Mouse (Mus musculus): ENCODE data around the gene Pld1. TPM values are rescaled to one million over a fixed set of nuclear protein-coding genes. Genes with fewer than 3 reads are reported as not detected.
A peak's percentile ranks its signal among the peaks of the same experiment; 100 is the strongest.

Pld1 gene
- polyA plus RNA-seq, 1 experiment: 2.7 TPM

DNA sequence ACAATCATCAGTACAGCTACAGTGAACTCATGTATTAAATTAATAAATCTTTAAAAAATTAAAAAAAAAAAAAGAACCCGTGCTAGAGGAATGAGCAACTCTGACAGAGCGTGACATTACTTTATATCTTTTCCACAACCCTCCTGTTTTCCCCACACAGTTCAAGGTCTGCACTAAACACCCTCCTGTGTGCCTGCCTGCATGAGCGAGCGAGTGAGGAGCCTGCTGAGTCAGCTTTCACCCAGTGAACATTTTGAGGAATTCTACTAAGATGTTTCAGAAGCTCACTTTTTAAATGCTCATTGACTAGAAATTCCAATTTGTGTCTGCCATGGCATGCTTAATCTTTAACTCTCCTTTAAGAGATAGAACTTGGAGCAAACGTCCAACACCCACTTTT is 109.1 kb downstream of the Pld1 start:
- DNase-seq (ENCODE audit: low read depth): no peak

DNA sequence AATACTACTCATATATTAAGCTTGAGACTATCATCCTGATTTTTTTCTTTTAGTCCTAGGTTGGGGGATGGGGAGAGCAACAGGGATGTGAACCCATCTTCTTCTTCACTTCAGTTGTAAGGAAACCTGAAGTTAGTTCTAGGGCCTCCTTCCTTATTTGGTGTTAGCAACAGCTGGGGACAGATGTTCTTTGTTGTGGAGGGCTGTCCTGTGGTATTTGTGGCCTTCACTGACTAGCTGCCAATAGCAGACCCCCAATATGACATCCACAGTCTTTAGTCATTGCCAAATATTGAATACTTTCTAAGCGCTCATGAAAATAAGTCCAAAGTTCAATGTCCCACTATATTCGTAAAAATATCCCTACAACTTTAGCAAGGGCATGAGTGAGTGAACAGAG is 111.0 kb downstream of the Pld1 start:
- no peak for DNase-seq (ENCODE audit: low read depth)

DNA sequence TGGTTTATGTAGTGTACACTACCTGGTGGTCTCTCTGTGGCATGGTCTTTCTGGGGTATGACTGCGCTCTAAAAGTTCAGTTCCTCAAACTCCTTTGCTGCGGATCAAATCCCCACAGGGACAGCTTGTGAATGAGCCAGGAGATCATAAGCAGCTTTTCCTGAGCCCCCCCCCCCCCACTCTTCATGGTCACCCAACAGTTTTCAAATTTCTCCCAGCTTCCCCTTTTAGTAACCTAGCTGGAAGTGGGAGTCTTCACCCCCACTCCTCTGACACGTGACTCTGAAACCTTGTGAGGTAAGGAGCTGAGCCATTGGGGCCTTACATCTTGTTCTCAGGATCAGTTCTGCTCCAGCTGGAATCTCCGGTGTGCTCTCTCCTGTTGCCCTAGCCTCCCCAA is 114.6 kb downstream of the Pld1 start:
- no peak for DNase-seq (ENCODE audit: low read depth)

DNA sequence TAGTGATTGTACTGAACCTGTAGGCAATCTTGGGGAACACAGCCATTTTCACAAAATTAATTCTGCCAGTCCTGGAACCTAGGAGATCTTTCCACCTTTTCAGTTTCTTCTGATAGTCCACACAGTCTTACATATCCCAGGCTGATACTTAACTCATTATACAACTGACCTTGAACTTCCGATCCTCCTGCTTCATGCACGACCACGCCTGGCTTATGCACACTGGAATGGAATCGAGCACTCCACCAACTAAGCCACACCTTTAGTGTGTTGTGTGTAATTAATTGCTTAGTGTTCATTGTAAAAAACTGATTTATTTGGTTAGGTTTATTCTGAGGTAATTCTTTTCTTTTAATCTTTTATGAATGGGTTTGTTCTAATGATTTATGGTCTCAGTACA is 122.2 kb downstream of the Pld1 start:
- no peak for DNase-seq (ENCODE audit: low read depth)

DNA sequence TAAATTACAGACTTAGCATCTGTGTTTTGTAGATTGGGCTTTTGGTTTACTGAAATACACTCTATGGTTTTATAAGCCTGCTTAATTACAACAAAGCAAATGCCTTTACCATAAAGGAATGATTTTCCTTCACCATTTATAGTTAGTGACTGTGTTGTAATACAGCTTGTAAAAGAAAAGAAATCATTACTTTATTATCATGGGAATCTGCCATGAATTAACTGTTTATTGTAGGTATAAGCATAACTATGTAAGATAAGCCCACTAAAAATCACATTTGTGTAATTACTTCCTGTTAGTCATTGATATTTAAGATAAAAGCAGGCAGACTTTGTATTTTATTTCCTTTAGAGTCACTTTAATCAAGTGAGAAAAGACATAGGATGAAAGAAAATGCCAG is 122.7 kb downstream of the Pld1 start:
- DNase-seq (ENCODE audit: low read depth): no peak

DNA sequence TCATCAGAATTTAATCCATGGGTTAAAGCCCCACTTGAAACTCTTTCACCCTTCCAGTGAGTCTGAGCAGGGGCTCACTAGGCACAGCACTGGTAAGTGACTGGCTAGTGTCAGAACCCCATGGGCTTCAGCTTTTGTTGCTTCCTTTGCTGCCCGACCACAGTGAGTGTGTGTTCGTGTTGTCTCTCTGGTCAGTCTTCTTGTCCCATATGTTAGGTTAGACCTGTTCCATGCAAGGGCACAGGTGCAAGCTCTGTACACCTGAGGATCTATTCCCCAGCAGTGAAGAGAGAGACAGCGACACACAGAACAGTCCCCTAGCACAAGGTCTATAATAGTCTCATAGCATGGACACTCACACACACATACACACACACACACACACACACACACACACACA is 140.7 kb downstream of the Pld1 start:
- DNase-seq (ENCODE audit: low read depth): no peak

DNA sequence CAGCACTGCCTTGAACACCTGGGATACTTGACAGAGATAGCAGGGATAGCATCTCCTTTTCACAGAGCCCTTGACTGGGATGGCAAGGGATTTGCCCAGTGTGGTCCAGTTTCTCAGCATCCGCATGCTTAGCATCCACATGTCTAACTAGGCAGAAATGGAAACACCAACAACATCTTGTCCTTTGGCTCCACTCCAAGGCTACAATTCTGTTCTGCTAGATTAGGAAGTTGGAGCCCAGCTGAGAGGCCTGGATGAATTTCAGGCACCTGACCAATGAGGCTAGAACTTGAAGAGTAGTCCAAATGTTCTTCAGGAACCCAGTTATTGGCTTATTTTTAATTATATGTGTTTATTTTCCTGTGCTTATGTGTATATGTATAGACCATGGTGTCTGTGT is 141.6 kb downstream of the Pld1 start:
- DNase-seq (ENCODE audit: low read depth): no peak

DNA sequence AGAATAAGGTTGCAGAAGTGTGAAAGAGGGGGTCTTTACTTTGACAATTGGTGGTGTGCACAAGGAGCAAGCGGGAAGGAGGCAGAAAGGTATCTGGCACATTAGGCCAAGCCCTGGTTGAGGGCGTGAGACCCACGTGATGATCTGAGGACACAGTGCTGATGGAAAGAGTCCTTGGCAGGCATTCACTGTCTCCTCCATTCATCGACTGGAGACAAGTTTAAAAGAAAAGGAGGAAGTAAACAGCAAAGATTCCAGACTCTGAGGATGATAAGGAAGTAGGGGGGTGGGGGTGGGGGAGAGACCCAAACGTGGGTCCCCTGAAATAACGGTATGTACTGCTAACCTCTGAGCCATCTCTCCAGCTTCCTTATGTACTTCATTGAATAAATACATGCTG is 142.5 kb downstream of the Pld1 start:
- DNase-seq (ENCODE audit: low read depth): no peak

DNA sequence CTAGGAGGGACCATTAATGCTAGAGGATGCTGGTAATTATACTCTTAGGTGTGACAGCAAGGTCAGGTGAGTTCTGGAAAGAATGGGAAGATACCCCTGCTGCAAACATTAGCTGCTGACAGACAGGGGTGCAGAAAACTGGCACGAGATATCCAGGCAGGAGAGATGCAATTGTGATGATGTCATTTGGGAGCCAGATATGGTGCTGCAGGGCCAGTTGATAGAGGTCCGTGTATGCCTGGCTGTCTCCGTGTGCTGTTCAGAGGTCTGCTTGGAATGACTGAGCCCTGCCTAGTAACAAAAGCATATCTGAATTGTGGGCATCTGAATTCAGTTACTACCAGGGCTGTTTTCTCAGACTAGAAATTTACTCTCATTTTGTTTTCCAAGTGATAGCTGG is 144.7 kb downstream of the Pld1 start:
- DNase-seq (ENCODE audit: low read depth): no peak

DNA sequence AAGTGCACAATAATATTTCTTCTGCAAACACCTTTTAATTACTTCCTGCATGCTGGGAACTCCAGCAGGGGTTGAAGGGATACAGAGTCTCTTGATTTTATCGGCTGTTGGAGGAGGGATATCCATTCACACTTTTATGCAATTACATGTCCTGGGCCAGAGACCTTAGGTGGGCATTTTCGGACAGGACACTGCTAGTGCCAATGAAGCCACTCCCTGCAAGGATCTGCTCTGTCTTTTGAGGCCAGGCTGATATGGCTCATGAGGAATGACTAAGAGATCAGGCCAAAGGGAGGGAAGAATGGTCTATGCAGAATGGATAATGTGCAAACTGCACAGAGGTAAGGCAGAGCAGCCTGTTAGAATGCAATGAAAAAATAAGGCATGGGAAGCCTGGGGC is 145.8 kb downstream of the Pld1 start:
- DNase-seq (ENCODE audit: low read depth): no peak

DNA sequence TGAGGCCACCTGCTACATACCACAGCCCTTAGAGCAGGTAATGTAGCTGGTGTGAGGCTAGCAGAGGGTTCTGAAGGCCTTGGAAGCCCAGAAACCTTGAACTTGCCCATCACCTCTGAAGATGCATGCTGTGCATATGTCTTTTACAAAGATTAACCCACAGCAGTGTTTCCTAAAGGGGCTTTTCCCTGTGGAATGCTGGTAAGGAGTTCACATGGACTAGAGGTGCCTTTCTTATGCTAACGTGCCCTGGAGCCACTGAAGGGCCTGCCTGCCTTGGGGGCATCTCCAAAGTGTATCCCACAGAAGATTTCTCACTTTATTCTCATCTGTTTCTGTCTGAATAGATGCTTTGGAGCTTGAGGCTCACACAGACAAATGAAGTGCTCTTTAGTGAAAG is 152.8 kb downstream of the Pld1 start:
- no peak for DNase-seq (ENCODE audit: low read depth)

DNA sequence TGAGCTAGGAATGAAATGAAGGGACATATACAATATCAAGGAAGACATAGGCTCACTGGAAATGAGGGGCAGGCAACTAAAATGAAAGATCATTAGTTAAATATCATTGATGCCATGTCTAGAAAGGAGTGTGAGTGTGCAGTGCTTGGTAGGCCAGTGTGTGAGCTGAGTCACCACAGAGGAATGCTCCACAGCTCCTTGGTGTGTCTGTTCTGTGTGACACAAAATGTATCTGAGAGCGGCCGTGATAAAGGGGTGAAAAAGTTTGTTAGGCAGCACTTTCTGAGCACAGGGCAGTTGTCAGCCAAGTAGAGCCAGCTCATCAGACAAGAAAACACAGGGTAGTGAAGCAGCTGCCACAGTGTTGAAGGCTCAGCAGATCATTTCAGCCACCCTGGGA is 153.2 kb downstream of the Pld1 start:
- no peak for DNase-seq (ENCODE audit: low read depth)

DNA sequence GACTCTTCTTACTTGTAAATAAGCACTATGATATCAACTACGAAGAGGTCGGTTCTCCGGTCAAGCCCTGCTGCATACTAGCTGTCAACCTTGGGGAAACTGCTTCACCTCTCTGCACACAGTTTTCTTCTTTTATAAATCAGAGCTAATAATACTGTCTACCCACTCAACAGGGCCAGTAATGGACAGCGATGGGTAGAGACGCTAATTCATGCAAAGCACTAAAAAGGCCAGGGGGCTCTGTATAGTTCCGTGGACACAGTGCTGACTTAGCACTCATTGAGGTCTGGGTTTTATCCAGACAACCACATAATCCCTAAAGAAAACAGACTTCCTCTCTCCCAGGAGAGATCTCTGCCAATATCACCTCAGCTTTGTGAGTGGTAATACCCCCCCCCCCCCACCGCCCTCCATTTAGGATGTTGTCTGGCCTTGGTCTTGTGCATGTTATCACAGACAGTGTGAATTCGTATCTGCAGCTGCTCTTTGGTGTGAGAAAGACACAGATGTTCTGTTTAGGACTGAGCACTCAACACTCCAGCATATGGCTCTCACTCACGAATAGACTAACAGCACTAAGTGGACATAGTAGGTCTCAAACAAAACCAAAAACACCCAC is 155.3 kb downstream of the Pld1 start:
- no peak for DNase-seq (ENCODE audit: low read depth)

DNA sequence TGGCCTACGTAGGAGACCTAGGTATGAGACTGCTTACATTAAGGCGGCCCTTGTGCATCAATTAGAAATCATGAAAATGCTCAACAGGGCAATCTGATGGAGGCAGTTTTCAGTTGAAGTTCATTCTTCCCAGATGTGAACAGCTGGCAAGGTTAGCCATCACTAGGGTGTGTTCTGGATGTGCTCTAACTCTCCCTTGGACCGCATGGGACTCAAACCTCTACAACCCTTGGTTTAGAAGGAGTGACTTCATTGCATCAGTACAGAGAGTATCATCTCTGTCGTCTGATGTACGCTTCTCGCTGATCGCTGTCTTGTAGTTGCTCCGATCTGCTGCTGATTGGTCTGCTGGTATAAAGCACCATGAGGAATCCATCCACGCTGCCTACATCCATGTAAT is 157.0 kb downstream of the Pld1 start:
- DNase-seq (ENCODE audit: low read depth): no peak

DNA sequence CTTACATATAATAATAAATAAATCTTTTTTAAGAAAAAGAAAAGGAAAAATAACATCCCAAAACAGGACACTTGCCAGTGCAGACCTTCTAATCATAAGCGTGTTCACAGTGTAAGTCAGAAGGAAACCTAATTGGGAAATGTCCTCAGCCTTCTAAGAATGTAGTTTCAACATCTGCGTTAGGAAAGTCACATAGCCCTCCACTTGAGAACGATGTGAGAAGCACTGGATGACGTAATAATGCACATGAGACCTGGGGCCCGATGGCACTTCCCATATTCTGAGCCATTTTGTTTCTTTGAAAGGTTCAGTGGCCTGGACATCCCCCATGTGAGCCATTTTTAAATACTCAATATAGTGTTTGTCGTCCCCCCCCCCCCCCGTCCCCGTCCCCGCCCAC is 160.7 kb downstream of the Pld1 start:
- peak; percentile 5 for DNase-seq (ENCODE audit: low read depth)

DNA sequence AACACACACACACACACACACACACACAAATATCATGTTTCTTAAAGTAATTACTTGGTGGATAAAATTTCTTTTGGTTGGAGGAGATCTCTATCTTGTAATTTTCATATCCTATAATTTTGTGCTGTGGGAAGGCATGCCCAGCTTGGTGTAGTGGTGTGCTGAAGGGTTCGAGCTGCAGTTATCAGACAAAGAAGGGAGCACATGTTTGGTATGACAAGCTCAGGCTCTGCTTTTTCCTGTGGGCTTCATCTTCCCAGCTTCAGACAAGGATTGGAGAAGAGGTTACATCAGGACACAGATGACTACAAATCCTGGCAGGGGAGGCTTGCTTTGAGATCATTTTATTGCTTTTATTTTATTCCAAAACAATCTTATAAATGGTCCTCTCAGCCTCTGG is 166.5 kb downstream of the Pld1 start:
- no peak for DNase-seq (ENCODE audit: low read depth)

DNA sequence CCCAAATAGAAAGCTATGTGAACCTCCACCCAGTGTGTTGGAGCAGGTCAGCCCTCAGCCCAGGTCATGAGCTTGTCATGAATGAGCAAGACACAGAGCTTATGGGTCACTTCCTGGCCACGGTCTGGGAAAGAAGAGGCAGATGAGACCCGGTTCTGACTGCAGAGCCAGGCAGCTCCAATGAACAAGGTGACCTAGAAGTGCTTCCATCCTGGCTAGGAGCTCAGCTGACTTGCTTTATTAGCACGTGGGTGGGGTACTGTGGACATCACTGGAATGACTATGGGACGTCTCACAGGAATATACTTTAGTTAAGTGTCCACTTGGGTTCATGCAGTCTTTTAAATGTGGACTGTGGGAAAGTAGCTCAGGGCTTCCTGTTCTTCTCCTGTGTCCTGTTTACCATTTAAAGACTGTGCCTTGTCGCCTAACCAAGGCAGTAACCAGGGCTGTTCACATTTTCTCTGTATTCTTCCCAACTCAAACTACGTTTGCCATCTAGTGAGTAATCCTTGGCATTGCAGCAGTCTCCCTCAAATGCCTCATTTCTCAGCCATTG is 169.0 kb downstream of the Pld1 start:
- DNase-seq (ENCODE audit: low read depth): peak; percentile 4

DNA sequence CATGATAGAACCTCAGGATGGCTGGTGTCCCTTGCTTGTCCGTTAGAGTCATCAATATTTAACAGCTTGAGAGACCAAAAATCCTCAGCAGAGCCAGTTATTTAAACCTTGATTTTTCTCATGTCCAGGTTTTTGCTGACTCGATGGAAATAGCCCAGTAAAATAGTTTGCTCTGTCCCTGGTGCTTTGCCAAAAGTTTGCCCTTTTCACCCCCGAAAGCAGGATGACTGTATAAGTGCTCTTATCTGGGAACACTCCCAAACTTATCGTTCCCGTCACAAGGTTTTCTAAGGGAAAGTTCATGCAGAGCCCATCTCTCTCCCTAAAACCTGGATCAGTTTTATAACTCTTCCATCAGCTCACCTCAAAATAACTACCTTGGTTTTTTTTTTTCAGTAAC is 173.0 kb downstream of the Pld1 start:
- no peak for DNase-seq (ENCODE audit: low read depth)

DNA sequence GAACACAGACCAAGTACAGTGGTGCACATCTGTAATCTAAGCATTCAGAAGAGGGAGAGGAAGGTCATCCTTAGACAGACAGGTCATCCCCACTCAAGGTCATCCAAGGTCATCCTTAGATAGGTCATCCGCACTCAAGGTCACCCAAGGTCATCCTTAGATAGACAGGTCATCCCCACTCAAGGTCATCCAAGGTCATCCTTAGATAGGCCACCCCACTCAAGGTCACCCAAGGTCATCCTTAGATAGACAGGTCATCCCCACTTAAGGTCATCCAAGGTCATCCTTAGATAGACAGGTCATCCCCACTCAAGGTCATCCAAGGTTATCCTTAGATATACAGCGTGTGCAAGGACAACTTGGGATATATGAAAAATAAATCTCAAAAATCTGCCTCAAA is 175.4 kb downstream of the Pld1 start:
- DNase-seq (ENCODE audit: low read depth): no peak

DNA sequence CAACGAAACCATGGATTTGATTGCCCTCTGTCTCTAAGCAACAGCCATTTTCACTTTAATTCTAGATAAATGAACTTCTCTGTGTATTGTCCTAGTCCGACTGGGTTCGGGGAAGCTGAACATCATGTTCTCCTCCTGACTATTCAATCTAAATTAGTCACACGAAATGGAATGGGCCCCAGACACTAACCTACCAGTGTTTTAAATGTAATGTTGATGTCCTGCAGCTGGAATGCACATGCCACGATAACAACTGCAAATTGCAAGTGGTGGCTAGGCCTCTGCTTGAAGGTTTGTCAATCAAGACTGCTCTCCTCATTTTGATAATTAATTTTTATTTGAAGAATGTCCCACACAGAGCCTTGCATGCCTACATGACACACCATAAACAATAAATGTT is 203.2 kb downstream of the Pld1 start:
- DNase-seq (ENCODE audit: low read depth): no peak

DNA sequence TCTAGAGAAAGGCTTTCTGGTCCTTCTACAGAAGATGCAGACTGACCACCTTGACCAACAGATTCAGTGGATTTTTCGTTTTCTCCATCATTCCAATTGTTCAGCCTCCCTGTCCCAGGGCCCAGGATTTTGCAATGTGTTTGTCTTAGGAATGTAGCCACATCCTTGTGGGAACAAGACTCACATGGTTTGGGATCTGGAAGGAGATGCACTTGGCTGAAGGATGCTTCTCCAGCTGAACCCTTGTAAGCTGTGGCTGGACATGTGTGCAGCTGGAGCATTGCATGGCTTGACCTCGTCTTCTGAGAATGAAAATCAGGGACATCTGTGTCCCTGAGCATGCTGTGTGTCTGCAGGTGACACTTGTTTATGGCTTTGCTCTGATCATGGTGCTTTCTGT is 203.6 kb downstream of the Pld1 start:
- no peak for DNase-seq (ENCODE audit: low read depth)

DNA sequence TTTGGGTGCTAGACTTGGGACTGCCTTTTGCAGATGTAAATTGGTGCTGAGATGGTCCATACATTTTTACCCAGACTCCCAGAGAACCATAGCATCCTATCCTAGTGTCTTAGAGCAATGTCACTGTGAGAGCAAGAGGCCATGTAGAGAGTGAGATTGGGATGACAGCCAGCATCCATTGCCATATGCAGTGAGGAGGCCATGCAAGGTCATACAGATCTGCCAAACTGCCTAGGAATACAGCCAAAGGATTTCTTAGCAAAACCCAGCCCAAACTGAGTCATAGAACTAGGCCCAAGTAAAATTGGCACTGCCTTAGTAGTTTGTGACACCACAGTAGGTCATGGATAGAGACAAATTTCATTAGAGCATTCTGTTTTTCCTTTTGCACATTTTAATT is 206.2 kb downstream of the Pld1 start:
- peak; percentile 59 for DNase-seq (ENCODE audit: low read depth)

DNA sequence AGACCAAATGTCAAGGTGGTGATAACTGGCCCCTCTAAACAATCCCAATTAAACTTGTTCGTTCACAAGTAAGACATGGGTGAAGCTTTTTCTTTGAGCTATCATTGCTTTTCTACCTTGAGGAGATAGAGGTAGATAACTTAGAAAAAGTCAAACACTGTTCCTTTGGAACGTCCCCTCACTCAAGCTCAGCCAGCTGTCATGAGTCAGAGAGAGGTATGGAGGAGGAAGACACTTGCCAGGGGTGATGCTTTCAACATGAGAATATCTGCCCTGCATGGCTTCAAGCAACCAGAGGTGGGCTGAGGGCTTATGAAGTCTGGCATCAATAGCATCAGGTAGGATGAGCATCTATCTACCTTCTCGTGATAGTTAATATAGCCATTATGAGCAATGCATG is 207.0 kb downstream of the Pld1 start:
- DNase-seq (ENCODE audit: low read depth): no peak

DNA sequence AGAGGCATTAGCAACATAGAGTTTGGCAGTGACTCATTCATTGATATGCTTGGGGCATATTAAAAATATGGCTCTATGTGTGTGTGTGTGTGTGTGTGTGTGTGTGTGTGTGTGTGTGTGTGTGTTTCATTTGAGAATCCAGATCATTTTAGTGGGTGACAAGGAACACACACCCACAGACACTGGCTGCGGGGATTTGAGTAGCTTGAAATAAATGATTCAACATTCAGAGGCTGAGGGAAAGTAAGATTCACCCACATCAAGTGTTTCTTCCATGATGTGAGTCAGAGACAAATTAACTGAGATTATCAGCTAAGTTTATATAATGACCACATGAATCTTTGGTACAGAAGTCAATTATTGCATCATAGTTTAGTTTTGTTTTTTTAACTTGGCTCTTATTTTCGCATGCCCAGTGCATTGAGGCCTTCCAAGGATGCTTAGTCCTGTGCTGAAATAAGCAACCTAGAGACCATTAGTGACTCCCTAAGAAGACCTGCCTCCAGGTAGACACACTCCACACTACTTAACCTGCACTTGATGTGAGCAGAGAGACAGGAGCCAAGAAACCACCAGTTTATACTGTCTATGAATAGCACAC is 211.3 kb downstream of the Pld1 start:
- DNase-seq (ENCODE audit: low read depth): no peak

Data from gonadal fat pad, adult 2 months (tissue).